Mouse (Mus musculus) ES-E14 (cell line): ENCODE results near the gene Rfc2.

ENCODE experiments used
- CHD2 ChIP-seq: IDR thresholded peaks from 2 replicates; pipeline ENCODE4 v1.6.1; 2014; ENCODE audit warnings: mild to moderate bottlenecking, low read depth, low read length, inconsistent platforms
- HCFC1 ChIP-seq: IDR thresholded peaks from 2 replicates; pipeline ENCODE4 v1.6.1; 2012; ENCODE audit warnings: low read length, inconsistent platforms, borderline replicate concordance; ENCODE audit not compliant: insufficient read depth
- ZC3H11A ChIP-seq: IDR thresholded peaks from 2 replicates; pipeline ENCODE4 v1.6.1; 2012; ENCODE audit warnings: low read depth, mild to moderate bottlenecking, inconsistent platforms, low read length, borderline replicate concordance

DNA sequence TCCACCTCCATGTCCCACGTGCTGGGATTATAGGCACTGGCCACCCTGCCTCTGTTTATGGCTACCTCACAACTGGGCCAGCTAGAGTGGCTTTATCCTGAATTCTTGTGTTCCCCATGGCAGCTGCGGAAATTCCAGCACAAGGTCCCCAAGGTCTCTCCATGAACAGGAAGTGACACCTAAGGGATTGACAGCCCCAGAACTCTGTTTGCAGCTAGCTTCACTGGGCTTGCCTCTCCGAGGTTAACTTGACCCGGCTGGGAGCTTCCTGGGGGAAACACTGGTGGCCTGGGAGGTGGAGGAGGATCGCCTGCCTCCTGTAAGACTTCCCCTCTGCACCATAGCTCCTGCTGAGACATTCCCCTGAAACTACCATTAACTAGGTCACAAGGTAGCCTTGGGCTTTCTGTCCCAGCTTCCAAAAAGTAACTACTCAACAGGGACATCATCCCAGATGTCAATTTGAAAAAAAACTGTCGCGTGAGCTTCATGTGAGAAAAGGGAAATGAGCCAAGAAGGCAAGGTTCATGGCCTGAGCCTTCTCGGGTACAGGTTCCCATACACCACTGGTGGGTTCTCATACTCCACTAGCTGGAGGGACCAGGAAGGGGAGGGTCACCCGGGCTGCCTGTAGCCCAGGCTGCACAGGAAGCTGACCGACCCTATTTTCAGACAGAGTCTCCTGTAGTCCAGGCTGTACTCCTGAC, 8.5 kb upstream of the Rfc2 start:
- TF ChIP-seq CHD2 (no peak), HCFC1 (no peak), ZC3H11A (no peak)
